Mouse (Mus musculus): ENCODE data around the gene Zfp428. TPM values are rescaled to one million over a fixed set of nuclear protein-coding genes. Genes with fewer than 3 reads are reported as not detected.
"Not testable (repeated sequence)": the region's sequence is repeated elsewhere in the genome, so short reads cannot be mapped to it uniquely, and the experiment has no call there.

Gene Zfp428
- total RNA-seq, 2 experiments from 2014 or later, result 13.8 to 14.7 TPM

- no peak for DNase-seq
- intact Hi-C loops (cut with DNase I), result loop anchor here (5.0 to 10.0 kb wide), 2 partner anchors 37 to 185 kb away; no protein-coding TSS in a partner anchor
Measured at GRCm38 (mm10) chr7:24479685-24480084, 27.1 kb upstream of the Zfp428 start.

GRCm38 (mm10) chr7:24480121-24480941 is 26.5 kb upstream of the Zfp428 start:
- intact Hi-C loops (cut with DNase I), result loop anchor here (5.0 kb wide), 1 partner anchor 38 kb away; no protein-coding TSS in a partner anchor
- DNase-seq, result no peak

GRCm38 (mm10) chr7:24480986-24481473 is 25.8 kb upstream of the Zfp428 start:
- DNase-seq, result no peak
- intact Hi-C loops (cut with DNase I), result loop anchor here (5.0 kb wide), 1 partner anchor 39 kb away; no protein-coding TSS in a partner anchor

GRCm38 (mm10) chr7:24481474-24482207 is 25.2 kb upstream of the Zfp428 start, which contains the start of gene Cadm4:
Cadm4 (plus strand) TSS chr7:24482023.
- peak; percentile 85 to 89 for DNase-seq
- intact Hi-C loops (cut with DNase I), result loop anchor here (5.0 kb wide), 1 partner anchor 39 kb away; no protein-coding TSS in a partner anchor

GRCm38 (mm10) chr7:24482208-24483020 is 24.4 kb upstream of the Zfp428 start:
- intact Hi-C loops (cut with DNase I), result loop anchor here (5.0 kb wide), 1 partner anchor 40 kb away; no protein-coding TSS in a partner anchor
- DNase-seq, result no peak

- not testable (repeated sequence) for DNase-seq
- intact Hi-C loops (cut with DNase I), result loop anchor here (5.0 kb wide), 1 partner anchor 41 kb away; no protein-coding TSS in a partner anchor
Measured at GRCm38 (mm10) chr7:24483291-24483690, 23.5 kb upstream of the Zfp428 start.

- DNase-seq, result no peak
- intact Hi-C loops (cut with DNase I), result no loop called here
Measured at GRCm38 (mm10) chr7:24485481-24485880, 21.3 kb upstream of the Zfp428 start.

GRCm38 (mm10) chr7:24486654-24487130 is 20.1 kb upstream of the Zfp428 start:
- intact Hi-C loops (cut with DNase I), result no loop called here
- DNase-seq, result no peak

- DNase-seq, result no peak
- intact Hi-C loops (cut with DNase I), result no loop called here
Measured at GRCm38 (mm10) chr7:24487403-24487802, 19.4 kb upstream of the Zfp428 start.

- intact Hi-C loops (cut with DNase I), result no loop called here
- DNase-seq, result no peak
Measured at GRCm38 (mm10) chr7:24488303-24488702, 18.5 kb upstream of the Zfp428 start.

- DNase-seq, result peak in 1 of 2 experiments; percentile 20
- intact Hi-C loops (cut with DNase I), result no loop called here
Measured at GRCm38 (mm10) chr7:24499856-24500577, 6.8 kb upstream of the Zfp428 start.

GRCm38 (mm10) chr7:24500929-24501328 is 5.9 kb upstream of the Zfp428 start:
- peak in 1 of 2 experiments; percentile 52 for DNase-seq
- intact Hi-C loops (cut with DNase I), result no loop called here

GRCm38 (mm10) chr7:24501492-24501891 is 5.3 kb upstream of the Zfp428 start:
- intact Hi-C loops (cut with DNase I), result no loop called here
- peak; percentile 24 to 37 for DNase-seq

- no peak for DNase-seq
- intact Hi-C loops (cut with DNase I), result no loop called here
Measured at GRCm38 (mm10) chr7:24504004-24504403, 2.8 kb upstream of the Zfp428 start.

- no peak for DNase-seq
- intact Hi-C loops (cut with DNase I), result loop anchor here (5.0 kb wide), 1 partner anchor 33 kb away; no protein-coding TSS in a partner anchor
Measured at GRCm38 (mm10) chr7:24504868-24505267, 1.9 kb upstream of the Zfp428 start.

- DNase-seq, result no peak
- intact Hi-C loops (cut with DNase I), result loop anchor here (5.0 kb wide), 1 partner anchor 33 kb away; no protein-coding TSS in a partner anchor
Measured at GRCm38 (mm10) chr7:24505447-24506064, 1.2 kb upstream of the Zfp428 start.

GRCm38 (mm10) chr7:24506065-24506459 is 744 bp upstream of the Zfp428 start:
- intact Hi-C loops (cut with DNase I), result loop anchor here (5.0 kb wide), 1 partner anchor 34 kb away; no protein-coding TSS in a partner anchor
- peak; percentile 23 to 41 for DNase-seq

GRCm38 (mm10) chr7:24506476-24506837 is 349 bp upstream of the Zfp428 start:
- intact Hi-C loops (cut with DNase I), result loop anchor here (5.0 kb wide), 1 partner anchor 34 kb away; no protein-coding TSS in a partner anchor
- DNase-seq, result peak; percentile 25 to 74
